Mouse (Mus musculus): Measurements from ENCODE around the gene Fam126b. TPM values are rescaled to one million over a fixed set of nuclear protein-coding genes. Genes with fewer than 3 reads are reported as not detected.
"Not testable (repeated sequence)": the region's sequence is repeated elsewhere in the genome, so short reads cannot be mapped to it uniquely, and the experiment has no call there.

Fam126b gene
- polyA plus RNA-seq, 1 experiment from 2014 or later, result 7.5 TPM

GRCm38 (mm10) chr1:58579179-58579578 lies 6.9 kb downstream of the Fam126b start:
- no peaks in the 10 kb centered on the region for H3K36me3 ChIP-seq (ENCODE audit: insufficient read depth, low read length)
- DNase-seq (ENCODE audit: low spot score) (peak; percentile 27), ATAC-seq (replicated peaks; ENCODE audit: low FRiP score, low read depth) (no peak)
- H3K27me3 ChIP-seq (ENCODE audit: insufficient read depth, low read length), result no peaks in the 10 kb centered on the region
- no peaks in the 10 kb centered on the region for H3K4me1 ChIP-seq (replicated peaks; ENCODE audit: insufficient read depth, low read length)
- no peak overlapping the region for H3K27ac ChIP-seq
- H3K4me3 ChIP-seq (replicated peaks; ENCODE audit: low read depth, low read length), result no peak overlapping the region
- peak; percentile 70 for TF ChIP-seq CTCF (IDR thresholded peaks at IDR 0.05; ENCODE audit: low read depth)
- no peaks in the 10 kb centered on the region for H3K9me3 ChIP-seq (replicated peaks; ENCODE audit: low read length)
- no peak overlapping the region for H3K9ac ChIP-seq (ENCODE audit: low read depth, low read length)
- H3K4me2 ChIP-seq (ENCODE audit: low read length), result no peak overlapping the region
- 87% methylated on average over 2 of the region's 2 CpGs for WGBS

GRCm38 (mm10) chr1:58570437-58570836 lies 15.7 kb downstream of the Fam126b start:
- no peak overlapping the region for H3K27ac ChIP-seq
- H3K9ac ChIP-seq (ENCODE audit: low read depth, low read length), result no peak overlapping the region
- no peak overlapping the region for H3K4me2 ChIP-seq (ENCODE audit: low read length)
- no peaks in the 10 kb centered on the region for H3K27me3 ChIP-seq (ENCODE audit: insufficient read depth, low read length)
- no peak overlapping the region for H3K4me3 ChIP-seq (replicated peaks; ENCODE audit: low read depth, low read length)
- WGBS, result 57% methylated on average over 4 of the region's 4 CpGs
- H3K36me3 ChIP-seq (ENCODE audit: insufficient read depth, low read length), result no peaks in the 10 kb centered on the region
- no peak for DNase-seq (ENCODE audit: low spot score)
- no peak for ATAC-seq (replicated peaks; ENCODE audit: low FRiP score, low read depth)
- TF ChIP-seq CTCF (IDR thresholded peaks at IDR 0.05; ENCODE audit: low read depth), result no peak
- no peaks in the 10 kb centered on the region for H3K4me1 ChIP-seq (replicated peaks; ENCODE audit: insufficient read depth, low read length)
- H3K9me3 ChIP-seq (replicated peaks; ENCODE audit: low read length), result no peaks in the 10 kb centered on the region

DNA sequence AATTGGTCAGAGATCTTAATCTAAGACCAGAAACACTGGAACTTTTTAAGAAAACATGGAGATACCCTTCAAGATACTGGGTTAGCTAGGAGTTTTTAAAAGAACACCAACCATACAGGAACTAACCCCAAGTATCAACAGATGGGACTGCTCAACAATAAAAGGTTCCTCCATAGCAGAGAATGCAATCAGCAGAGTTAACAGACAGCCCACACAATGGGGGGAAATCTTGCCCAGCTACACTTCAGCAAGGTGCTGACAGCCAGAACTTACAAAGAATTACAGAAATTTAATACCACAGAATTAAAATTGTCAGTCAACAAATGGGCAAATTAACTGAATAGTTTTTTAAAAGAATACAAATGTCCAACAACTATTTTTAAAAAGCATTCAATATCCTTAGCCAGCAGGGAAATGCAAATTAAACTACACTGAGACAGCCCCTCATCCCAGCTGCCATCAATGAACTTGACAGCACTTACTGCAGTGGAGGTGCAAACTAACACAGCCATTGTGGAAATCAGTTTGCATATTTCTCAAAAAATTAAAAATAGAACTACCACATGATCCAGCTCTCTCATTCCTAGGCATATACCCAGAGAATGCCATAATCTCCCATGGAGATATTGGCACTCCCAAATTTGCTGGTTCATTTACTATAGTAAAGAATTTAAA lies 17.5 kb downstream of the Fam126b start:
- no peak for ATAC-seq (replicated peaks; ENCODE audit: low FRiP score, low read depth)
- 0 out of 2 replicates have a peak, but pooled peaks cover 5% of the 10 kb centered on the region for H3K36me3 ChIP-seq (ENCODE audit: insufficient read depth, low read length)
- no peaks in the 10 kb centered on the region for H3K4me1 ChIP-seq (replicated peaks; ENCODE audit: insufficient read depth, low read length)
- H3K27me3 ChIP-seq (ENCODE audit: insufficient read depth, low read length), result no peaks in the 10 kb centered on the region
- H3K4me2 ChIP-seq (ENCODE audit: low read length), result no peak overlapping the region
- H3K27ac ChIP-seq, result no peak overlapping the region
- no peak overlapping the region for H3K4me3 ChIP-seq (replicated peaks; ENCODE audit: low read depth, low read length)
- TF ChIP-seq CTCF (IDR thresholded peaks at IDR 0.05; ENCODE audit: low read depth), result no peak
- no peak for DNase-seq (ENCODE audit: low spot score)
- no peaks in the 10 kb centered on the region for H3K9me3 ChIP-seq (replicated peaks; ENCODE audit: low read length)
- H3K9ac ChIP-seq (ENCODE audit: low read depth, low read length), result no peak overlapping the region

DNA sequence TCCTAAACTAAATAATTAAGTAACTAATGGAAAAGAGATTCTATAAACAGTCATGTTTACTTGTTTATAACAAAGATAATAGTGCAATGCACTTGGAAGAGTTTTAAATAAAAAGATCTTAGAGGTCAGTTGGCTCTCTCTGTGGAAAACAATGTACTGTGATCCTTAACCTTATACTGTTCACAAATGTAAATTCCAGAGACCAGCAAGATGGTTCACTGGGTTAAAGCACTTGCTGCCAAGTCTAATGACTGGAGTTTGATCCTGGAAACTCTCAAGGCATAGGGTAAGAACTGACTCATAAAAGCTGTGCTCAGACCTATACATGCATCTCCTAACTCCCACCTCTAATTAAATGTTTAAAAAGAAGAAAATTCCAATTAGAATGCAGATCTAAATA lies 19.5 kb downstream of the Fam126b start:
- DNase-seq (ENCODE audit: low spot score) (no peak), ATAC-seq (replicated peaks; ENCODE audit: low FRiP score, low read depth) (no peak)
- Histone ChIP-seq H3K27ac (no peak overlapping the region), H3K4me3 (replicated peaks; ENCODE audit: low read depth, low read length) (no peak overlapping the region), H3K4me1 (replicated peaks; ENCODE audit: insufficient read depth, low read length) (no peaks in the 10 kb centered on the region), H3K4me2 (ENCODE audit: low read length) (no peak overlapping the region), H3K9me3 (replicated peaks; ENCODE audit: low read length) (no peaks in the 10 kb centered on the region), H3K9ac (ENCODE audit: low read depth, low read length) (no peak overlapping the region), H3K27me3 (ENCODE audit: insufficient read depth, low read length) (no peaks in the 10 kb centered on the region), H3K36me3 (ENCODE audit: insufficient read depth, low read length) (0 out of 2 replicates have a peak, but pooled peaks cover 5% of the 10 kb centered on the region)
- TF ChIP-seq CTCF (IDR thresholded peaks at IDR 0.05; ENCODE audit: low read depth), result no peak

GRCm38 (mm10) chr1:58564981-58565380 lies 21.1 kb downstream of the Fam126b start:
- Histone ChIP-seq H3K9me3 (replicated peaks; ENCODE audit: low read length) (no peaks in the 10 kb centered on the region), H3K4me1 (replicated peaks; ENCODE audit: insufficient read depth, low read length) (no peaks in the 10 kb centered on the region), H3K27me3 (ENCODE audit: insufficient read depth, low read length) (no peaks in the 10 kb centered on the region), H3K36me3 (ENCODE audit: insufficient read depth, low read length) (0 out of 2 replicates have a peak, but pooled peaks cover 5% of the 10 kb centered on the region), H3K9ac (ENCODE audit: low read depth, low read length) (no peak overlapping the region), H3K4me3 (replicated peaks; ENCODE audit: low read depth, low read length) (no peak overlapping the region), H3K27ac (peak overlapping the region; percentile 50; the same call in 1 of the 2 replicates), H3K4me2 (ENCODE audit: low read length) (no peak overlapping the region)
- ATAC-seq (replicated peaks; ENCODE audit: low FRiP score, low read depth) (no peak), DNase-seq (ENCODE audit: low spot score) (peak; percentile 2)
- WGBS, result 41% methylated on average over 5 of the region's 5 CpGs
- no peak for TF ChIP-seq CTCF (IDR thresholded peaks at IDR 0.05; ENCODE audit: low read depth)

DNA sequence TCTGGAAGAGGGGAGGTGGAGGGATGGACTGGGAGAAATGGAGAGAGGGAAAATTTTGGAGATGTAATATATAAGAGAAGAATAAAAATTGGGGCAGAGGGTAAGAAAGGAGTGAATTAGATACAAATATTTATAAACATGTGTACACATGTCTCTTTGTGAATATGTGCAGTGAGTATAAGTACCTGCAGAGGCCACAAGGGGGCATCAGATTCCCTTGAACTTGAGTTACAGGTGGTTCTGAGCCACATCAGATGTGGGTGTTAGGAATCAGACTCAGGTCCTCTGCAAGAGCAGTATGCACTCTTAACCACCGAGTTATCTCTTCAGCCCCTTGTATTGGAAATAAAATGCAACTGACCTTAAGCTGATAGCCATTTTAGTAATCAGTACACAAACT lies 23.7 kb downstream of the Fam126b start:
- ATAC-seq (replicated peaks; ENCODE audit: low FRiP score, low read depth) (no peak), DNase-seq (ENCODE audit: low spot score) (peak; percentile 16)
- Histone ChIP-seq H3K4me2 (ENCODE audit: low read length) (no peak overlapping the region), H3K27me3 (ENCODE audit: insufficient read depth, low read length) (no peaks in the 10 kb centered on the region), H3K4me1 (replicated peaks; ENCODE audit: insufficient read depth, low read length) (no peaks in the 10 kb centered on the region), H3K9me3 (replicated peaks; ENCODE audit: low read length) (no peaks in the 10 kb centered on the region), H3K27ac (no peak overlapping the region), H3K36me3 (ENCODE audit: insufficient read depth, low read length) (0 out of 2 replicates have a peak, but pooled peaks cover 5% of the 10 kb centered on the region), H3K9ac (ENCODE audit: low read depth, low read length) (no peak overlapping the region), H3K4me3 (replicated peaks; ENCODE audit: low read depth, low read length) (no peak overlapping the region)
- peak; percentile 61 for TF ChIP-seq CTCF (IDR thresholded peaks at IDR 0.05; ENCODE audit: low read depth)
- 86% methylated on average over 1 of the region's 1 CpGs for WGBS

- not testable (repeated sequence) for ATAC-seq (replicated peaks; ENCODE audit: low FRiP score, low read depth); H3K4me1 ChIP-seq (replicated peaks; ENCODE audit: insufficient read depth, low read length); DNase-seq (ENCODE audit: low spot score); H3K36me3 ChIP-seq (ENCODE audit: insufficient read depth, low read length); H3K9me3 ChIP-seq (replicated peaks; ENCODE audit: low read length); H3K27me3 ChIP-seq (ENCODE audit: insufficient read depth, low read length); H3K4me3 ChIP-seq (replicated peaks; ENCODE audit: low read depth, low read length); H3K27ac ChIP-seq; H3K9ac ChIP-seq (ENCODE audit: low read depth, low read length); H3K4me2 ChIP-seq (ENCODE audit: low read length)
- WGBS, result 91% methylated on average over 6 of the region's 6 CpGs
Observed at GRCm38 (mm10) chr1:58560370-58560769, 25.8 kb downstream of the Fam126b start.
